Mouse (Mus musculus) olfactory bulb, adult 2 months (tissue): ENCODE measurements around the gene 5730522E02Rik.

Experiments used
- CTCF ChIP-seq: fragments of 200-500 bp; IDR thresholded peaks from 2 replicates; pipeline ENCODE4 v1.5.1; 2012; ENCODE audit warnings: low read depth, mild to moderate bottlenecking, low read length, moderate library complexity; ENCODE audit not compliant: insufficient read depth
- POLR2A ChIP-seq: fragments of 200-500 bp; IDR thresholded peaks from 2 replicates; pipeline ENCODE4 v1.6.1; 2012; ENCODE audit warnings: mild to moderate bottlenecking, low read depth, low read length, moderate library complexity; ENCODE audit not compliant: insufficient read depth

DNA sequence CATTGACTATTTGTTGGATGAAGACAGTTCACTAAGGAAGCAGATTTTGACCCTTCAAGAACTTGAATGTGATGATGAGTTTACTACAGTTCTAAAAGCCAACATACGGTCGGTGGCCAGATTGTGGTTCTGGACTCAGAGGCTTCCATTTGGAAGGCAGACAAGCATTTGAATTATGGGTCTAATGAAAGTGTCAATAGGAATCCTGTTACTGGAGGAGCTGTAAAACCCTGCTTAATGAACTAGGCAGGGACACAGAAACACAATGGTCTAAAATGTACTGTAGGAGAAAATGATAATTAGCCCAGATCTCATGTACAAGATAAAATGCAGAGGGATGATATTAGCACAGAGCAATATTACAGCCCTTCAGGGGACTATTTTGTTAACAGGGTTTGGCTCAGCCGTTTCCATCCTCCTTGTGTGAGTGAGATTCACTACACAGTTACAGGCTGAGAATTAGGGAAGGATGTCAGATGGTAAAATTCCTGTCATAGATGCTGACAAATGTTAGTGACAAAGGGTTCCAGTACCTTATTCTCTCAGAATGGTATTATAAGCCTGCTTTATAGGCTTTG, 439.5 kb downstream of the 5730522E02Rik start:
- TF ChIP-seq POLR2A (no peak), CTCF (no peak)
